Mouse (Mus musculus) urinary bladder, postnatal 25 days (tissue): ENCODE measurements at regions not wholly inside any gene's neighbourhood (a gene's known extent, or its start where the extent isn't known, plus 50 kb on each side); places are given as distances from the start of the nearest gene placed in this dataset.

Experiments used
- DNase-seq: peaks from one replicate; pipeline ENCODE4 v3.0.0; 2022; ENCODE audit warnings: low spot score

GRCm38 (mm10) chr10:11809255-11809654 lies 466.1 kb downstream of the Epm2a start:
- no peak for DNase-seq

DNA sequence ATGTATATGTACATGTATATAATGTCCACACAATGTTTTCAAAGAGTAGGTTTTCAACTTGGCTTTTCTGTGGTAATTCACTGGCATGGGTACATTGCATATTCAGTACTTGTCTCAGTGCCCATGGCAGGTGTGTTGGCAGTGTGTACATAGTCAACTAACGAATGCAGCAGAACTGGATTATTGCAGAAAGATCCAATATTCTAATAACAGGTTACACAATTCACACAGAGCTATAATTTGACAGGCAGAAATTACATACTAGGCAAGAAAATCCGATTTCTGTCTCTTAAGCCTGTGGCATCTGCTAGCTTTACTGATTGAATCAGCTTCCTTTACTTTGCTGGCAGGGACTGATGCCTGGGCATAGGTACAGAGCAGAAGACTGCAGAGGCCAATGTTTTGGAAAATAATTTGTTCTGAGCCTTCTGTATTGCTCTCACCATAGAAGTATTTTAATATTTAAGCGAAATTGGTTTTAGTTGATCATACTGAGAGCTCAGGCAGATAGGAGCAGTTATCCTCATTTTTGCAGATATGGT lies 479.3 kb downstream of the Epm2a start:
- DNase-seq = no peak

GRCm38 (mm10) chr10:11841094-11841493 lies 497.9 kb downstream of the Epm2a start:
- DNase-seq = no peak

- DNase-seq = no peak
Observed at GRCm38 (mm10) chr10:11841494-11841893, 498.3 kb downstream of the Epm2a start.

- DNase-seq = no peak
Observed at GRCm38 (mm10) chr10:11846141-11846540, 502.9 kb downstream of the Epm2a start.

- DNase-seq = no peak
Observed at GRCm38 (mm10) chr10:11875145-11876131, 532.2 kb downstream of the Epm2a start.

- no peak for DNase-seq
Observed at GRCm38 (mm10) chr10:11886237-11886636, 543.0 kb downstream of the Epm2a start.

GRCm38 (mm10) chr10:11888953-11889352 lies 545.7 kb downstream of the Epm2a start:
- DNase-seq = no peak

DNA sequence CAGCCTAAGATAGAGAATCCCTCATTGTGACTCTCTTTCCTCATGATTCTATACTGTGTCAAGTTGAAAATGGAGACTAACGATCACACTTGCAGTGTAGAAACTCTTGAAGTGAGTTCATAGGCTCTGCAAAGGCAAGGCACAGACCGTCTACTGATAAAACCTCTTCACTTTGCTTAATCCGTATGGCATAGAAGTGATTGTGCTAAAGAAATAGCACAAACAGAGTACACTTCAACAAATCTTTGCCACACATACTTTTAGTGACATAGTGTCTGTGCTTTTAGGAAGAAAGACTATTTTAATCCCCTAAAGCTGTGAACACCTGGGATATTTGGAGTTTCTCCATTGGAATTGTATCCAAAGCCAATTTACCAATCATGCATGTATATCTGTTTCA lies 578.9 kb downstream of the Epm2a start:
- DNase-seq = no peak

DNA sequence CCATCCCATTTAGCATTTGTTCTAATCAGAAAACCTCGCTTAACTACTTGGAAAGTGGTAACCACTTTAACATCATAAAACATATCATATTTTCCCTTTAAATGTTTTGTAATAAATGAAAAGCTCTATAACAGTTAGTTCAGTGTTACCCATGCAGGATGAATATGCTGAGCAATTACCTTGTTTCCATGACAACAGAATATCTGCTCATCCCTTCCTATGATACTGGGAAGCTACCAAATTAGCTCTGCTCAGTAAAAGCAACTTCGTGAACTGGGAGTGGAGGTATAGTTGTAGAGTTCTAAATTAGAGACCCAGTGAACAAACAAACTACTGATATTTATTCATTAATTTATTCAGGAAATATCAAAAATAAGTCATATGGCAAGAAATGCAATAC lies 595.0 kb downstream of the Epm2a start:
- no peak for DNase-seq

DNA sequence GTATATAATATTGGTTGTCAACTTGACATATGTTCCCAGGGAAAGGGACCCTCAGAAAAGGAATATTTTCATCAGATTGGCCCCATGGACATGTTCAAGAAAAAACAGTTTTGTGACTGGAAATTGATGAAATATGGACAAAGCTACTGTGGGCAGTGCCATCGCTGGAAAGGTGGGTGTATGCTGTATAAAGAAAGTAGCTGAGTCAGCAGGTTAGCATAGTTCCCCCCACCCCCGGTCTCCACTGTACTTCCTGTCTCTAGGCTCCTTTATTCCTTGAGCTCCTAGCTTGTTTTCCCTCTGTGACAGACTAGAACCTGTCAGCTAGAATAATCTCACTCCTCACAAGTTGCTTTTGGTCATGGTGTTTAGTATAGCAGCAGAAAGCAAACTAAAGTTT lies 599.6 kb downstream of the Epm2a start:
- DNase-seq = no peak

- DNase-seq = no peak
Observed at GRCm38 (mm10) chr10:11960327-11960922, 617.2 kb downstream of the Epm2a start.

- no peak for DNase-seq
Observed at GRCm38 (mm10) chr10:12004966-12005365, 661.8 kb downstream of the Epm2a start.

GRCm38 (mm10) chr10:12005889-12006288 lies 662.7 kb downstream of the Epm2a start:
- no peak for DNase-seq

- no peak for DNase-seq
Observed at GRCm38 (mm10) chr10:12017286-12017685, 674.1 kb downstream of the Epm2a start.

- DNase-seq = no peak
Observed at GRCm38 (mm10) chr10:12018281-12018680, 675.1 kb downstream of the Epm2a start.

GRCm38 (mm10) chr10:12019159-12019779 lies 676.1 kb downstream of the Epm2a start:
- no peak for DNase-seq

- DNase-seq = no peak
Observed at GRCm38 (mm10) chr10:12020576-12020975, 677.4 kb downstream of the Epm2a start.

DNA sequence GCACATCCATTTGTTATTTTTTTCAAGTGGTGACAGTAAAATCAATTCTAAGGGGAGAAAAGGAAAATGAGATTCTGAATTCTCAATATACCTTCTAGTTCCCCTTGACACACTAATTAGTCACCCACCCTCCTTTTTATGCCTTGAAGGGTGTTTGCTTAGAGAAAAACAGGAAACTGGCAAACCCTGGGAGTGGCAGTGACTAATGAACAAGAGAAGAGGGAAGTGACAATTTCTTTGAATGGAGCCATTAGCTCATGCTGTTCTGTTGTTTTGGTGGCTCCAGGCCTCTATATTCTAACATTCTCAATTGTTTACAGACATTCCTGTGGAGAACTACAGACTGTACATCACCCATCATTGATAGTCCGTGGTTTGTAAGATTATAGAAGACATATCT lies 692.0 kb downstream of the Epm2a start:
- no peak for DNase-seq

DNA sequence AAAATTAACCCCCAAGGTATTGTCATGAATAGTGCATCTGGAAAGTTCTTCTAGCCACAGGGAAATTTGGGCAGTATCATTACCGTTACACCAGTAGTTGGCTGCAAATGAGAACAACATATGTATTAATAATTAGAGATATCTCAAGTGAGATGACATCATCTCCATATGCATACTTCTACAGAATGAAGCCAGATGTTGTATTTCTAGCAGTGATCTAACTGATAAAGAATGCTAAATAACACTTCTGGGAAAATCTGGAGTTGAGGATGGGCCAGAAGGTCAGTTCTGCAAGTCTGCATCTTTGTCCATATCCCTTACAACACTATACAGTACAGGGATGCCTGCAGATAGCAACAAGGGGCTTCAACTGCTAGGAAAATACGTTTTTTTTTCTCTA lies 702.7 kb downstream of the Epm2a start:
- no peak for DNase-seq

GRCm38 (mm10) chr10:12059728-12060127 lies 716.5 kb downstream of the Epm2a start:
- no peak for DNase-seq

GRCm38 (mm10) chr10:12061069-12061861 lies 718.1 kb downstream of the Epm2a start:
- DNase-seq = no peak
